Mouse (Mus musculus): ENCODE measurements around the gene Kcnk7. TPM values are rescaled to one million over a fixed set of nuclear protein-coding genes. Genes with fewer than 3 reads are reported as not detected.
"Not testable (repeated sequence)": the region's sequence is repeated elsewhere in the genome, so short reads cannot be mapped to it uniquely, and the experiment has no call there.

Gene Kcnk7
- polyA plus RNA-seq, 1 experiment from 2014 or later, result 0.21 TPM

DNA sequence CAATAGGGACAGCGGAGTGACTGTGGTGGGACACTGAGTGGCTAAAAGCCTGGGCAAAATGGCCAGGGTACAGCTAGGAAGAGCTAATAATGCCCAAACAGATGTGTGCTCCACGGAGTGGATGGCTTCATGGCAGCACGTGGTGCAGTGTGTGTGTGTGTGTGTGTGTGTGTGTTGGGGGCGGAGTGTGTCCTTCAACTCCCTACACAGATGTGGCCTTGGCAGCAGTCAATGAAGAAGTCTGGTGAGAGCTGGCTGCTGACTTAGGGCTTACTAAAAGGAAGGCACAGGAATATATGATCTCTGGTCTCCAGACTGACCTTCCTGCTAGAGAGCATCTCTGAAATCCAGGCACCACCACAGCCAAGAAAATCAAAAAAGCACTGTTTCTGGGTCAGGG lies 35.8 kb upstream of the Kcnk7 start:
- ATAC-seq (ENCODE audit: low FRiP score, low TSS enrichment) (no peak), DNase-seq (no peak)
- no peak overlapping the region for H3K27ac ChIP-seq (replicated peaks; ENCODE audit: low read depth, low read length)
- 95% methylated on average over 4 of the region's 4 CpGs for WGBS
- H3K4me3 ChIP-seq (replicated peaks; ENCODE audit: low read depth, low read length), result no peak overlapping the region
- no peaks in the 10 kb centered on the region for H3K27me3 ChIP-seq (ENCODE audit: control insufficient read depth, insufficient read depth, low read length)
- peaks cover 4% of the 10 kb centered on the region for H3K4me1 ChIP-seq (ENCODE audit: control insufficient read depth, insufficient read depth, low read length)
- H3K4me2 ChIP-seq (ENCODE audit: low read length), result no peak overlapping the region
- H3K9ac ChIP-seq (replicated peaks; ENCODE audit: low read length), result no peak overlapping the region
- no peaks in the 10 kb centered on the region for H3K9me3 ChIP-seq (ENCODE audit: control insufficient read depth, low read length)
- peaks cover 88% of the 10 kb centered on the region for H3K36me3 ChIP-seq (ENCODE audit: control insufficient read depth, insufficient read depth, low read length)

DNA sequence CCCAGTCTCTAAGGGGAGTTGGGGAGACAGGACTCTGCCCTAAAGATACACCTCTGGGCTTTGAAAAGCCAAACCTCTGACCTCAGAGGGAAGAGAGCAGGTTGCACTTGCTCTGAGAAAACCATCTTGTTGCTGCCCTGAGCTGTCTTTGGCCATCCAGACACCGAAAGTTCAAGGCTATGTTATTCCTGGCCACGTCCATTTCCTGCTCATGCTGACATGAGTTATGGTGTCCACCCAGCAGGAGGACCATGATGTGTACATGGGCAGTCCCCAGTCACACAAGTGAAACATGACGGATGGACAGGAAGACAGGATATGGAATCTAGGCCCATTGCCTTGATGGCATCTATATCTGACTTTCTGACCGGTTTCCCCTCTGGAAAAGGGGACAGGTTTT lies 23.7 kb upstream of the Kcnk7 start:
- no peaks in the 10 kb centered on the region for H3K27me3 ChIP-seq (ENCODE audit: control insufficient read depth, insufficient read depth, low read length)
- H3K9ac ChIP-seq (replicated peaks; ENCODE audit: low read length), result no peak overlapping the region
- H3K9me3 ChIP-seq (ENCODE audit: control insufficient read depth, low read length), result no peaks in the 10 kb centered on the region
- H3K4me3 ChIP-seq (replicated peaks; ENCODE audit: low read depth, low read length), result no peak overlapping the region
- no peaks in the 10 kb centered on the region for H3K4me1 ChIP-seq (ENCODE audit: control insufficient read depth, insufficient read depth, low read length)
- DNase-seq (no peak), ATAC-seq (ENCODE audit: low FRiP score, low TSS enrichment) (no peak)
- 89% methylated on average over 4 of the region's 4 CpGs for WGBS
- H3K36me3 ChIP-seq (ENCODE audit: control insufficient read depth, insufficient read depth, low read length), result peaks cover 93% of the 10 kb centered on the region
- H3K27ac ChIP-seq (replicated peaks; ENCODE audit: low read depth, low read length), result no peak overlapping the region
- no peak overlapping the region for H3K4me2 ChIP-seq (ENCODE audit: low read length)

DNA sequence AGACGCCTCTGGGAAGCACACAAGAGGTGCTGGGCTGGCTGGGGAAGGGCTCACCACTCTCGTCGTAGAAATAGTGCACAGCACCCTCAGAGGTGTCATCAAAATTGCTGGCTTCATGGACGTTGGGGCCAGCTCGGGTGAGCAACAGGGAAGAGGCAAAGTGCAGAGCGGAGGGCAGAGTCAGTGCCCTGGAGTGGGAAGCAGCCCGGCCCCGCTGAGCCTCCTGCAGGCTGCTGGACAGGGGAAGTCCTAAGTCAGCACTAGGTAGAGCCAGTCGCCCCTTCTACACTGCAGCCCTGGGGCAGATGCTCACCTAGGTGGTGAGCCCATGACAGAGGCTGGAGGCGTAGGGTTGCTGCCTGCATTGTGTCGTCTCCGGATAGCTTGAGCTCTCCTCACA lies 19.9 kb upstream of the Kcnk7 start:
- no peak for ATAC-seq (ENCODE audit: low FRiP score, low TSS enrichment)
- H3K27me3 ChIP-seq (ENCODE audit: control insufficient read depth, insufficient read depth, low read length), result no peaks in the 10 kb centered on the region
- no peak overlapping the region for H3K4me2 ChIP-seq (ENCODE audit: low read length)
- peaks cover 76% of the 10 kb centered on the region for H3K36me3 ChIP-seq (ENCODE audit: control insufficient read depth, insufficient read depth, low read length)
- 95% methylated on average over 12 of the region's 12 CpGs for WGBS
- no peak overlapping the region for H3K9ac ChIP-seq (replicated peaks; ENCODE audit: low read length)
- H3K4me3 ChIP-seq (replicated peaks; ENCODE audit: low read depth, low read length), result no peak overlapping the region
- H3K4me1 ChIP-seq (ENCODE audit: control insufficient read depth, insufficient read depth, low read length), result peaks cover 11% of the 10 kb centered on the region; the same call in 1 of the 2 replicates
- H3K27ac ChIP-seq (replicated peaks; ENCODE audit: low read depth, low read length), result no peak overlapping the region
- no peak for DNase-seq
- H3K9me3 ChIP-seq (ENCODE audit: control insufficient read depth, low read length), result no peaks in the 10 kb centered on the region

DNA sequence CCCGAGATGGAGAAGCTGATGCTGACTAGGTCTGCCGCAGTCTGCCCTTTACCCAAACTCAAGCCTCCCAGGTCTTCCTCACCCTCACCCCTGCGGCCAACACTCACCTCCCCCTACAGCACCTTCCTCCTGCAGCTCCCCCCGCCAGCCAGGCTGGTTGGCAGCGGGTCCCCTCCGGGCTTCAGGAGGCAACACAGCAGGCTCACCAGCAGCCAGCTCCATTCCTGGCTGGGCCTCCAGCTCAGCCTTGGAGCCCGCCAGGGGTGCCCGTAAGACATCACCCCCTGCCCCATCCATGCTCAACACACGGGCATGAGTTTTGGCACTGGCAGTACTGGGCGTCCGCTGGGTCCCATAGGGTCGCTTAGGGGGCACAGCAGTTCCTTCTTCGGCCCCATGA lies 19.2 kb upstream of the Kcnk7 start:
- no peak overlapping the region for H3K4me3 ChIP-seq (replicated peaks; ENCODE audit: low read depth, low read length)
- H3K27ac ChIP-seq (replicated peaks; ENCODE audit: low read depth, low read length), result no peak overlapping the region
- no peak overlapping the region for H3K4me2 ChIP-seq (ENCODE audit: low read length)
- peaks cover 17% of the 10 kb centered on the region for H3K4me1 ChIP-seq (ENCODE audit: control insufficient read depth, insufficient read depth, low read length)
- DNase-seq, result no peak
- H3K36me3 ChIP-seq (ENCODE audit: control insufficient read depth, insufficient read depth, low read length), result peaks cover 69% of the 10 kb centered on the region
- no peaks in the 10 kb centered on the region for H3K9me3 ChIP-seq (ENCODE audit: control insufficient read depth, low read length)
- ATAC-seq (ENCODE audit: low FRiP score, low TSS enrichment), result no peak
- H3K27me3 ChIP-seq (ENCODE audit: control insufficient read depth, insufficient read depth, low read length), result no peaks in the 10 kb centered on the region
- no peak overlapping the region for H3K9ac ChIP-seq (replicated peaks; ENCODE audit: low read length)
- 97% methylated on average over 13 of the region's 13 CpGs for WGBS

DNA sequence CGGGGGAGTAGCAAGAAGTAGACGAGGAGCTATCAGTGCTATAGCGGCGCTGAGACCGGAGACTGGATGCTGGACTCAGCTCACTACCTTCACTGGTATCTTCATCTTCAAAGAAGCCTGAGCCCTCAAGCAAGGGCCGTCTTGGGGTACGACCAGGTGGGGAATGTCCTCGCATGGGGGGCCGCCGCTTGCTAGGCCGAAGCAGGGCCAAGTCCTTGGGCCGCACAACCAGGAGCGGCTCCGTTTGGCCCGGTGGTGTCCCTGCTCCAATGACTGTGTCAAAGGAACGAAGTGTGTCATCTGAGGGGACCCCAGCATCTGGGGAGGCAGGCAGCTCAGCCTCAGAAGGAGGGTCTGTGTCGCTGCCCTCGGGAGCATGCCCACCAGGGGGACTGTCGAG lies 18.7 kb upstream of the Kcnk7 start:
- no peak overlapping the region for H3K9ac ChIP-seq (replicated peaks; ENCODE audit: low read length)
- peaks cover 65% of the 10 kb centered on the region for H3K36me3 ChIP-seq (ENCODE audit: control insufficient read depth, insufficient read depth, low read length)
- H3K27me3 ChIP-seq (ENCODE audit: control insufficient read depth, insufficient read depth, low read length), result no peaks in the 10 kb centered on the region
- no peak overlapping the region for H3K27ac ChIP-seq (replicated peaks; ENCODE audit: low read depth, low read length)
- ATAC-seq (ENCODE audit: low FRiP score, low TSS enrichment) (no peak), DNase-seq (no peak)
- WGBS, result 95% methylated on average over 19 of the region's 19 CpGs
- H3K4me2 ChIP-seq (ENCODE audit: low read length), result no peak overlapping the region
- no peaks in the 10 kb centered on the region for H3K9me3 ChIP-seq (ENCODE audit: control insufficient read depth, low read length)
- H3K4me3 ChIP-seq (replicated peaks; ENCODE audit: low read depth, low read length), result no peak overlapping the region
- H3K4me1 ChIP-seq (ENCODE audit: control insufficient read depth, insufficient read depth, low read length), result peaks cover 21% of the 10 kb centered on the region

DNA sequence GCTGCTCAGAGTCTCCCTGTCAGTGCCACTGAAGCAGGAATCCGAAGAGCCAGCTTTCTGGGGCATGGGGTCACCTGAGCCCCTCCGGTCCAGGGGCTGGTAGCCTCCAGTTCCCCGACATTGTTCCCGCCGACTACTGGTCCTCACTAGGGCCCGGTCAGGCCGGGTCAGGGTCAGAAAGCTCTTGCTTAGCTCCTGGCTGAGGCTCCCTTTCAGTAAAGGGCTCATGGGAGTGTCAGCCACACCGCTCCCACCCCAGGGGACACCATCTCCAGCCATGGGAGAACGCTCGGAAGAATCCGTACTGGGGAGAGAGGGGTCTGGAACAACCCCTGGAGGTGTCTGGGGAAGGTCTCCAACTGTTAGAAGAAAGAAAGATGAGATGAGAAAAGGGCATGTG lies 18.3 kb upstream of the Kcnk7 start:
- no peak for ATAC-seq (ENCODE audit: low FRiP score, low TSS enrichment)
- H3K9me3 ChIP-seq (ENCODE audit: control insufficient read depth, low read length), result no peaks in the 10 kb centered on the region
- no peak for DNase-seq
- H3K4me2 ChIP-seq (ENCODE audit: low read length), result no peak overlapping the region
- no peak overlapping the region for H3K27ac ChIP-seq (replicated peaks; ENCODE audit: low read depth, low read length)
- no peak overlapping the region for H3K4me3 ChIP-seq (replicated peaks; ENCODE audit: low read depth, low read length)
- H3K9ac ChIP-seq (replicated peaks; ENCODE audit: low read length), result no peak overlapping the region
- 94% methylated on average over 11 of the region's 11 CpGs for WGBS
- H3K36me3 ChIP-seq (ENCODE audit: control insufficient read depth, insufficient read depth, low read length), result peaks cover 63% of the 10 kb centered on the region
- H3K4me1 ChIP-seq (ENCODE audit: control insufficient read depth, insufficient read depth, low read length), result peaks cover 26% of the 10 kb centered on the region
- no peaks in the 10 kb centered on the region for H3K27me3 ChIP-seq (ENCODE audit: control insufficient read depth, insufficient read depth, low read length)

DNA sequence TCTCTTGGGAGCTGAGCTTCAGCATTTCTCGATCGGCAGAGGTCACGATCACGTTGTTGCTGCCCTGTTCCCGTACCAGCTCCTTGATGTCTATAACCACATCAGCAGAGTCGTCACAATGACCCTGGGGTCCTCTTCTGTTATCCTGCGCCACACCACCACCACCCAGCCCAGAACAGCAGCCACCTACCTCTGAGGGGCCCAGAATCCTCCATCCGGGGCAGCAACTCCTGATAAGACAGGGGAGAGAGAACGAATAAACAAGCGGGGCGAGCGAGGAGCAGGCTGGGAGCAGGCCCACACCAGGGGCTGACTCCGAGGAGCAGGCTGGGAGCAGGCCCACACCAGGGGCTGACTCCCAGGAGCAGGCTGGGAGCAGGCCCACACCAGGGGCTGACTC lies 17.7 kb upstream of the Kcnk7 start:
- Histone ChIP-seq H3K4me1 (ENCODE audit: control insufficient read depth, insufficient read depth, low read length) (peaks cover 29% of the 10 kb centered on the region), H3K36me3 (ENCODE audit: control insufficient read depth, insufficient read depth, low read length) (peaks cover 58% of the 10 kb centered on the region), H3K27me3 (ENCODE audit: control insufficient read depth, insufficient read depth, low read length) (no peaks in the 10 kb centered on the region), H3K4me2 (ENCODE audit: low read length) (no peak overlapping the region), H3K27ac (replicated peaks; ENCODE audit: low read depth, low read length) (no peak overlapping the region), H3K9me3 (ENCODE audit: control insufficient read depth, low read length) (no peaks in the 10 kb centered on the region), H3K4me3 (replicated peaks; ENCODE audit: low read depth, low read length) (no peak overlapping the region), H3K9ac (replicated peaks; ENCODE audit: low read length) (no peak overlapping the region)
- no peak for ATAC-seq (ENCODE audit: low FRiP score, low TSS enrichment)
- no peak for DNase-seq
- WGBS, result 93% methylated on average over 13 of the region's 13 CpGs

DNA sequence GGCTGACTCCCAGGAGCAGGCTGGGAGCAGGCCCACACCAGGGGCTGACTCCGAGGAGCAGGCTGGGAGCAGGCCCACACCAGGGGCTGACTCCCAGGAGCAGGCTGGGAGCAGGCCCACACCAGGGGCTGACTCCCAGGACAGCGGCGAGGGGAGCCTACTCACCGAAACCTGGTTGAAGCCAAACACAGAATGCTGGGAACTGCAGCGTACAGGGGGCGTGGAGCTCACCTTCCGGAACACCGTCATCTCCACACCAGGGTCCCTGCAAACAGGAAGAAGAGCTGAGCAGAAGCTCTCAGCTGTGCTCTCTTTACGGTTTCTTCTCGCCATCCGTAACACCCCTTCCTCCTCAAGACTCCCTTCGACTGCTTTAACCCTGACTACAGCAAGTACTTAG lies 17.2 kb upstream of the Kcnk7 start:
- 92% methylated on average over 12 of the region's 12 CpGs for WGBS
- peak overlapping the region; percentile 100 for H3K4me2 ChIP-seq (ENCODE audit: low read length)
- not testable (repeated sequence) for H3K9me3 ChIP-seq (ENCODE audit: control insufficient read depth, low read length); ATAC-seq (ENCODE audit: low FRiP score, low TSS enrichment); DNase-seq; H3K9ac ChIP-seq (replicated peaks; ENCODE audit: low read length); H3K27me3 ChIP-seq (ENCODE audit: control insufficient read depth, insufficient read depth, low read length); H3K27ac ChIP-seq (replicated peaks; ENCODE audit: low read depth, low read length)
- H3K4me1 ChIP-seq (ENCODE audit: control insufficient read depth, insufficient read depth, low read length), result peaks cover 29% of the 10 kb centered on the region
- peaks cover 52% of the 10 kb centered on the region for H3K36me3 ChIP-seq (ENCODE audit: control insufficient read depth, insufficient read depth, low read length)
- H3K4me3 ChIP-seq (replicated peaks; ENCODE audit: low read depth, low read length), result peak overlapping the region; percentile 89; the same call in 1 of the 2 replicates

DNA sequence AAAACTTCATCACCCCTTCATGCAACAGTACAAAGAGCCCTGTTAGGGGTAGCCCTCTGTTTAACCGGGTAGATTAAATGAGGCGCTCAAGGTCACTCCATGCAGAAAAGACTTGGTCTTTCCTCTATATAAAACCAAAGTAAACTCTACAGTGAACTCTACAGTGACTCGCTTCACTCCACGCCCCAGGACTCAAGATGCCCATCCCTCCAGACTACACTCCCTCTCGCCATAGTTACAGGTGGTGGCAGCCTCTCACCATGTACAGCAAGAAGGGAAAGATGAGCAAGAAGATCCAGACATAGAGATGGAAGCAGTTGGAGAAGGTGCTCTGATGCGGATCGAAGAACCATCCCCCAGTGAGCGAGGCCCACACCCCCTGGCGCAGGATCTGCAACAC lies 16.4 kb upstream of the Kcnk7 start:
- ATAC-seq (ENCODE audit: low FRiP score, low TSS enrichment) (no peak), DNase-seq (no peak)
- peak overlapping the region; percentile 100 for H3K4me2 ChIP-seq (ENCODE audit: low read length)
- peak overlapping the region; percentile 84 for H3K27ac ChIP-seq (replicated peaks; ENCODE audit: low read depth, low read length)
- H3K4me1 ChIP-seq (ENCODE audit: control insufficient read depth, insufficient read depth, low read length), result peaks cover 33% of the 10 kb centered on the region
- peaks cover 46% of the 10 kb centered on the region for H3K36me3 ChIP-seq (ENCODE audit: control insufficient read depth, insufficient read depth, low read length)
- H3K9me3 ChIP-seq (ENCODE audit: control insufficient read depth, low read length), result no peaks in the 10 kb centered on the region
- no peaks in the 10 kb centered on the region for H3K27me3 ChIP-seq (ENCODE audit: control insufficient read depth, insufficient read depth, low read length)
- WGBS, result 21% methylated on average over 9 of the region's 9 CpGs
- H3K9ac ChIP-seq (replicated peaks; ENCODE audit: low read length), result peak overlapping the region; percentile 91
- peak overlapping the region; percentile 89 for H3K4me3 ChIP-seq (replicated peaks; ENCODE audit: low read depth, low read length)
